Mouse (Mus musculus) embryonic facial prominence, embryonic 15.5 days (tissue): ENCODE measurements around the gene Dnajb14. TPM values are rescaled to one million over a fixed set of nuclear protein-coding genes. Genes with fewer than 3 reads are reported as not detected.

Source experiments
- ATAC-seq: fragments of 200-750 bp; cut with Nextera tagmentation; 2 replicates; pipeline ENCODE4 v1.8.0; 2017; ENCODE audit warnings: low read depth, moderate TSS enrichment; ENCODE audit not compliant: insufficient number of reproducible peaks, low FRiP score, low TSS enrichment
- H3K27ac ChIP-seq: fragments of 300-500 bp; sonication (generic); replicated peaks from 2 replicates; pipeline ENCODE4 v1.5.1; 2015; ENCODE audit warnings: mild to moderate bottlenecking, inconsistent platforms
- H3K27me3 ChIP-seq: fragments of 300-500 bp; sonication (generic); 2 replicates; pipeline ENCODE4 v1.6.1; 2015; ENCODE audit warnings: inconsistent platforms
- H3K36me3 ChIP-seq: fragments of 300-500 bp; sonication (generic); 2 replicates; pipeline ENCODE4 v1.6.1; 2015; ENCODE audit warnings: mild to moderate bottlenecking, inconsistent platforms
- H3K4me1 ChIP-seq: fragments of 300-500 bp; sonication (generic); 2 replicates; pipeline ENCODE4 v1.6.1; 2015; ENCODE audit warnings: inconsistent platforms
- H3K4me2 ChIP-seq: fragments of 300-500 bp; sonication (generic); replicated peaks from 2 replicates; pipeline ENCODE4 v1.6.1; 2015; ENCODE audit warnings: mild to moderate bottlenecking, inconsistent platforms
- H3K4me3 ChIP-seq: fragments of 300-500 bp; sonication (generic); replicated peaks from 2 replicates; pipeline ENCODE4 v1.5.1; 2015; ENCODE audit warnings: mild to moderate bottlenecking, inconsistent platforms
- H3K9ac ChIP-seq: fragments of 300-500 bp; sonication (generic); 2 replicates; pipeline ENCODE4 v1.6.1; 2015; ENCODE audit warnings: inconsistent platforms
- H3K9me3 ChIP-seq: fragments of 300-500 bp; sonication (generic); replicated peaks from 2 replicates; pipeline ENCODE4 v1.6.1; 2016; ENCODE audit warnings: inconsistent platforms
- WGBS: fragments of 180-500 bp; shearing (Covaris S2); methylation state at CpG from one replicate; pipeline ENCODE4 v1.1.7; 2015; 5-methylcytosine and 5-hydroxymethylcytosine counted together
- polyA plus RNA-seq: library from polyadenylated mRNA; unstranded; fragments of >200 nt; fragmentation: Nextera tagmentation; extraction: Ambion mirVana; gene quantifications from 2 replicates; pipeline ENCODE4 v1.2.1, GENCODE M21; 2015

Dnajb14 gene
- polyA plus RNA-seq, 1 experiment from 2014 or later: 13.9 TPM

DNA sequence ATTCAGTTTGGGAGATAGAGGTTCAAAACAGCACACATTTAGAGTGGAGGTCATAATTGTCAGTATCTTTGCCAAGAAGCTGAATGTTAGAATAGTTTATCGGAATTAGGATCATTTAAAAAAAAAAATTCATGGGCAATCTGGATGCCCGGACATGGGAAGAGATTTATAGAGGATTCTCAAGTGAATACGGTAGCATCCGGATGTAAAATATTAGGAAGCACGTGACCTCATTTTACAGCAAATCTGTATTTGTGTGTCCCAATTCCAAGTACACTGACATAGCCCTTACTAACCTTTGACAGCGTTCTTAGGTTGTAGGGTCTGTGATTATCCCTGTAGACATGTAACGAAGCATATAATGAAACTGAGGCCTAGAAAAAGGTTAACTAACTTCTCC, 51.9 kb downstream of the Dnajb14 start:
- peak overlapping the region; percentile 78 for H3K4me2 ChIP-seq
- no peak overlapping the region for H3K9ac ChIP-seq
- H3K27ac ChIP-seq: no peak overlapping the region
- 88% methylated on average over 7 of the region's 7 CpGs for WGBS
- ATAC-seq: no peak
- H3K36me3 ChIP-seq: peaks cover 20% of the 10 kb centered on the region
- H3K27me3 ChIP-seq: no peaks in the 10 kb centered on the region
- peak overlapping the region; percentile 91 for H3K4me3 ChIP-seq
- H3K4me1 ChIP-seq: peaks cover 18% of the 10 kb centered on the region
- H3K9me3 ChIP-seq: no peaks in the 10 kb centered on the region

DNA sequence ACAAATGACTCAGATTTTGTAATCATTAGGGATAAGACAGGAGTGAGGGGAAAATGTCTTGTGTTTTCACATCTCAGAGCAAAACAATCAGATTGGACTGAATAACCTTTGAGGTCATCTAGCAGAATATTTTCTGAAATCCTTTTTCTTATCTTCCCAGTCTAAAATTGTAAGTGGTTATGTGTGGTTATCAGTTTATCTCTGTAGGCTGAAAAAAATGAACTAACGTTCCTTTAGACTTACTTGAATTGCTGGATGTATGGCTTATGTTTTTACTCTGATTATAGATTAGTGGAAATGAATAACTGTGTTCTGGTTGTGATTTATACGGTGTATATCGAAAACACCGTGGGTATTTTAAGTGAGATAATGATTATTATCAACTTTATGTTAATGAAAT, 53.1 kb downstream of the Dnajb14 start:
- no peak overlapping the region for H3K27ac ChIP-seq
- H3K9ac ChIP-seq: no peak overlapping the region
- H3K36me3 ChIP-seq: peaks cover 20% of the 10 kb centered on the region
- peaks cover 18% of the 10 kb centered on the region for H3K4me1 ChIP-seq
- ATAC-seq: no peak
- H3K4me3 ChIP-seq: no peak overlapping the region
- H3K27me3 ChIP-seq: no peaks in the 10 kb centered on the region
- no peaks in the 10 kb centered on the region for H3K9me3 ChIP-seq
- no peak overlapping the region for H3K4me2 ChIP-seq
- WGBS: 86% methylated on average over 4 of the region's 4 CpGs

- H3K4me2 ChIP-seq: no peak overlapping the region
- H3K9ac ChIP-seq: no peak overlapping the region
- no peaks in the 10 kb centered on the region for H3K4me1 ChIP-seq
- peaks cover 38% of the 10 kb centered on the region for H3K36me3 ChIP-seq
- 88% methylated on average over 4 of the region's 4 CpGs for WGBS
- H3K27ac ChIP-seq: no peak overlapping the region
- ATAC-seq: no peak
- no peaks in the 10 kb centered on the region for H3K27me3 ChIP-seq
- H3K9me3 ChIP-seq: no peaks in the 10 kb centered on the region
- no peak overlapping the region for H3K4me3 ChIP-seq
These were observed 59.5 kb downstream of the Dnajb14 start for GRCm38 (mm10) chr3:137927010-137927409.

- peaks cover 28% of the 10 kb centered on the region for H3K36me3 ChIP-seq
- no peak overlapping the region for H3K4me3 ChIP-seq
- no peaks in the 10 kb centered on the region for H3K27me3 ChIP-seq
- H3K9ac ChIP-seq: no peak overlapping the region
- H3K4me2 ChIP-seq: no peak overlapping the region
- no peak overlapping the region for H3K27ac ChIP-seq
- ATAC-seq: no peak
- WGBS: 92% methylated on average over 3 of the region's 3 CpGs
- no peaks in the 10 kb centered on the region for H3K4me1 ChIP-seq
- H3K9me3 ChIP-seq: no peaks in the 10 kb centered on the region
These were observed 62.5 kb downstream of the Dnajb14 start for GRCm38 (mm10) chr3:137929940-137930339.

GRCm38 (mm10) chr3:137932748-137933147, 65.3 kb downstream of the Dnajb14 start:
- ATAC-seq: no peak
- H3K4me1 ChIP-seq: no peaks in the 10 kb centered on the region
- H3K4me3 ChIP-seq: no peak overlapping the region
- H3K9me3 ChIP-seq: no peaks in the 10 kb centered on the region
- no peak overlapping the region for H3K27ac ChIP-seq
- H3K4me2 ChIP-seq: no peak overlapping the region
- peaks cover 14% of the 10 kb centered on the region for H3K36me3 ChIP-seq
- H3K27me3 ChIP-seq: no peaks in the 10 kb centered on the region
- no peak overlapping the region for H3K9ac ChIP-seq
- WGBS: 66% methylated on average over 7 of the region's 7 CpGs

DNA sequence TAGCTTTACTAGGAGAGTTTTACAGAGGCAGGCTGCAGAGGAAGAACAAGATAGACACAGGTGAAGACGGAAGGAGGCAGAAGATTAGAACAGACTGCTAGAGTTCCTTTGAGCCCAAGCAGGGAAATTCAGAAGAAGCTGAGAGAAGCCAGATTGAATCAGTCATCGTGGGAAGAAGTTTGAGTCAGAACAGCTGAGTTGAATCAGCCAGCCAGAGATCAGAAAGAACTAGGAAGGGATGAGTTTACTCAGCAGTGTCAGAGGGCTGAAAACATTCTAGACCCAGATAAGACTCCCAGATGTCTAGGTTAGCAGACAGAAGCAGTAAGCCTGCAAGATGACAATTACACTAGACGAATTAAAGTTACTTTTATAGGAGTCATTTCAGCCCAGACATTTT, 66.5 kb downstream of the Dnajb14 start:
- Histone ChIP-seq H3K9me3 (no peaks in the 10 kb centered on the region), H3K4me1 (0 out of 2 replicates have a peak, but pooled peaks cover 3% of the 10 kb centered on the region), H3K9ac (no peak overlapping the region), H3K4me3 (no peak overlapping the region), H3K4me2 (no peak overlapping the region), H3K27me3 (no peaks in the 10 kb centered on the region), H3K27ac (no peak overlapping the region), H3K36me3 (peaks cover 11% of the 10 kb centered on the region)
- WGBS: 60% methylated on average over 3 of the region's 3 CpGs
- ATAC-seq: no peak

DNA sequence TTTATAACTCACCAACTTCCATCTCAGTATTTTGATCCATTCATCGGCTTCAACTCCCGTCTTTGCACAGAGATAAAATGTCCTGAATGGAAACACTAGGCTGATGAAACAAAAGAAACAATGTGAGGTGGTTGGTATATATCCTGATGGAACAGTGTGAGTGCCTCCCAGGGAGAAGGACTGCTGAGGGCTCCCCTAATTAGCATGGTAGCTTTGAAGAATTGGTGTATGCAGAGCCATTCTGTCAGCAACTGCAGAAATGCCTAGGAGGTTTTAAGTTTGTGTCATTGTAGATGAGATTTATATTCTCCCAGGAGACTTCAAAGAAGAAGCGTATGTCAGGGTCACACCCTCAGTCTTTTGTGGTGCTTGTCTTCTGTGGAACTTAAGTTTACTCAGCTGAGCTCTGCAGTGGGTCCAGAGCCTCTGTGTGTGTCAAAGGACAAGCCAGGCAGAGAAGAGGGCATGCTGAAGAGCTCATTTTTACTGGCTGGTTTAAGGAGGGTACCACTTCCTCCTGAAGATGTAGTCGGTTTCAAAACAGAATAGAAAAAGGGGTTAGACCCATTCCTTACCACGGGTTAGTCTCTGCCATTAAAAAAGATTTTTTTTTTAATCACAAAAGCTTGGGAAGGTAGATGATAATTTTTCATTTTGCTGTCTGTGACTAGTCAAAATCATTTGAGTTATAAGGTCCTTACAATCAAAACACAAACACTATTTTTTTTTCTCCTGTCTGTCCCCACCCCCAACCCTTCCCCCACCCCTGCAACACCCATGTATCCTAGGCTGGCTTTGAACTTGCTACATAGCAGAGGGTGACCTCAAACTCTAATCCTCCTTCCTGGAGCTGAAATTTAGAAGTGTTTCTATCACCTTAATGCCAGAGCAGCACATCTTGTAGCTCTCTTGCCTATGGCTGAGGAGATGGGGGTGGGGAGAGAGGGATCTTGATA, 68.4 kb downstream of the Dnajb14 start:
- Histone ChIP-seq H3K36me3 (no peaks in the 10 kb centered on the region; the same call in 1 of the 2 replicates), H3K4me1 (0 out of 2 replicates have a peak, but pooled peaks cover 3% of the 10 kb centered on the region), H3K4me3 (no peak overlapping the region), H3K27ac (no peak overlapping the region), H3K27me3 (no peaks in the 10 kb centered on the region), H3K9ac (no peak overlapping the region), H3K9me3 (no peaks in the 10 kb centered on the region), H3K4me2 (no peak overlapping the region)
- 55% methylated on average over 5 of the region's 5 CpGs for WGBS
- ATAC-seq: no peak

- ATAC-seq: no peak
- Histone ChIP-seq H3K9ac (no peak overlapping the region), H3K4me3 (no peak overlapping the region), H3K4me1 (0 out of 2 replicates have a peak, but pooled peaks cover 3% of the 10 kb centered on the region), H3K27ac (no peak overlapping the region), H3K4me2 (no peak overlapping the region), H3K9me3 (no peaks in the 10 kb centered on the region), H3K27me3 (no peaks in the 10 kb centered on the region), H3K36me3 (no peaks in the 10 kb centered on the region; the same call in 1 of the 2 replicates)
- 27% methylated on average over 6 of the region's 6 CpGs for WGBS
These were observed 69.1 kb downstream of the Dnajb14 start for GRCm38 (mm10) chr3:137936541-137936940.

GRCm38 (mm10) chr3:137938608-137939007, 71.1 kb downstream of the Dnajb14 start:
- no peak overlapping the region for H3K27ac ChIP-seq
- H3K36me3 ChIP-seq: no peaks in the 10 kb centered on the region
- H3K4me3 ChIP-seq: peak overlapping the region; percentile 10; the same call in 1 of the 2 replicates
- no peaks in the 10 kb centered on the region for H3K27me3 ChIP-seq
- ATAC-seq: no peak
- H3K9me3 ChIP-seq: no peaks in the 10 kb centered on the region
- no peak overlapping the region for H3K9ac ChIP-seq
- 0 out of 2 replicates have a peak, but pooled peaks cover 3% of the 10 kb centered on the region for H3K4me1 ChIP-seq
- 39% methylated on average over 6 of the region's 6 CpGs for WGBS
- H3K4me2 ChIP-seq: peak overlapping the region; percentile 34

DNA sequence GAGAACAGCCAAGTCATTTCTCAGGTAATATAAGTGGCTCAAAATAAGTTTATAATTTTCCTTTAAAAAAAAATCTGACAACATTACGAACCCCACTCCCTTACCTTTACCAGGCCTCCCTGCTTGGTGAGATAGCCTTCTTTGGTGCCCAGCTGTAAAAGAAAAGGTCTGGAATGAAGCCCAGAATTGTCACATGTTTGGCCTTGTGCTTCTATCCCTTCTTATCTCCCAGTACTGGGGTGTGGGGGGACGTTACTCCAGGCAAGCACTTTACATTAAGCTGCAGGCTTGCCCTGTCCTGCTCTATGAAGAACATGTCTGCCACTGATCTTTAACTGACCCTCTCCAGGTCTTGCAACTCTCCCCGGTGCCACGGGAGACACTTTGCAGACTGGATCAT, 73.3 kb downstream of the Dnajb14 start:
- H3K27me3 ChIP-seq: no peaks in the 10 kb centered on the region
- no peaks in the 10 kb centered on the region for H3K36me3 ChIP-seq
- ATAC-seq: no peak
- no peak overlapping the region for H3K4me2 ChIP-seq
- H3K4me1 ChIP-seq: 0 out of 2 replicates have a peak, but pooled peaks cover 3% of the 10 kb centered on the region
- 61% methylated on average over 4 of the region's 4 CpGs for WGBS
- no peak overlapping the region for H3K9ac ChIP-seq
- H3K4me3 ChIP-seq: no peak overlapping the region
- no peaks in the 10 kb centered on the region for H3K9me3 ChIP-seq
- H3K27ac ChIP-seq: no peak overlapping the region

- H3K27me3 ChIP-seq: no peaks in the 10 kb centered on the region
- no peaks in the 10 kb centered on the region for H3K36me3 ChIP-seq
- ATAC-seq: no peak
- H3K9me3 ChIP-seq: no peaks in the 10 kb centered on the region
- 0 out of 2 replicates have a peak, but pooled peaks cover 3% of the 10 kb centered on the region for H3K4me1 ChIP-seq
- no peak overlapping the region for H3K9ac ChIP-seq
- H3K4me3 ChIP-seq: no peak overlapping the region
- no peak overlapping the region for H3K27ac ChIP-seq
- H3K4me2 ChIP-seq: no peak overlapping the region
These were observed 74.1 kb downstream of the Dnajb14 start for GRCm38 (mm10) chr3:137941555-137941954.
